Mouse (Mus musculus) liver, postnatal 0 days (tissue): Measurements from ENCODE around the gene Gm44502.

Experiments
- CTCF ChIP-seq: sonication (generic); IDR thresholded peaks from 2 replicates; pipeline ENCODE4 v1.5.1; 2016; ENCODE audit warnings: antibody characterized with exemption, low read depth
- EP300 ChIP-seq: IDR thresholded peaks from 2 replicates; pipeline ENCODE4 v1.6.1; 2016; ENCODE audit warnings: antibody characterized with exemption, low read depth, mild to moderate bottlenecking

GRCm38 (mm10) chr15:89476475-89476815 lies 46.9 kb upstream of the Gm44502 start:
- TF ChIP-seq CTCF (no peak), EP300 (no peak)
